Mouse (Mus musculus) cerebellum, adult 9-10 months (tissue): ENCODE results near the gene Trim75.
"Not testable (repeated sequence)": the region's sequence is repeated elsewhere in the genome, so short reads cannot be mapped to it uniquely, and the experiment has no call there.

ENCODE experiments used
- DNase-seq: peaks from one replicate; pipeline ENCODE4 v3.0.0; 2022

Trim75 gene

DNA sequence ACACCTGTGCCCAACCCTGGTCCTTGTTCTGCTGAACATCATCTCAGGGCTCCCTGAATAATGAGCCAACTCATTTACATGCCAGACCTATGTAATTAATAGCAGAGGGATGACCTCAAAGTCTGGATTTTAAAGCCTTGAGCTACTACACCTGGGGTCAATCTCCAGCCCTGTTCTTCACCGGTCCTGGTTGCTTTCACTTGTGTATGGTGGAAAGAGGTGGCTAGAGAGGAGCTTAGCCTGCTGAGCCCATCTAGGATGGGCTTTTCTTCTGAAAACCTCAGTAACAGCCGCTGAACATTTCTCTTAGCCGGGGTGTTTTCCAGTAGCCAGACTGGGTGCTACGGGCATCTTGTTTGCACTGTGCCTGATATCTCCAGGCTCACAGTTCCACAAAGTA, at the start of gene Trim75:
Gene Trim75, minus strand, starts transcription at position 101 of the 400 bp plus-strand sequence.
- DNase-seq: no peak

DNA sequence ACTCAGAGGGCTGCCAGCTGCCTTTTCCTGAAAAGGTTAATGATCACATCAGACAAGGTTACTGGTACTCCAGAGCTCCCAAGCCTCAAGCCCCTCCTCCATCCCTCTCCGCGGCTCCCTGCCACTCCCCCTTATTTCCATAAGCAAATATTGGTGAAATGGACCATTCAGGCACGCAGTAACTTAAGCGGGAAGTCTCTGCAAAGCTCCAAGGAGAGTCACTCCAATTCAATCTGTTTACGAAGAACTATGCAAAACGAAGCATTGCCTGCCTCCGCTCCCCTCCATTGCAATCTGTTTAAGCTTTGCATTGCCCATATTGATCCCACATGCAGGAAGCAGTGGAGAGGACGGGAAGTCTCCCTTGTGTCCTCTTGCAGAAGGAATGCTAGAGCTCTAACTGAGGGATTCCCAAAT, 49.5 kb upstream of the Trim75 start, which contains the start of gene Apela:
Gene Apela, minus strand, starts transcription at position 220 of the 417 bp plus-strand sequence.
- no peak for DNase-seq

DNA sequence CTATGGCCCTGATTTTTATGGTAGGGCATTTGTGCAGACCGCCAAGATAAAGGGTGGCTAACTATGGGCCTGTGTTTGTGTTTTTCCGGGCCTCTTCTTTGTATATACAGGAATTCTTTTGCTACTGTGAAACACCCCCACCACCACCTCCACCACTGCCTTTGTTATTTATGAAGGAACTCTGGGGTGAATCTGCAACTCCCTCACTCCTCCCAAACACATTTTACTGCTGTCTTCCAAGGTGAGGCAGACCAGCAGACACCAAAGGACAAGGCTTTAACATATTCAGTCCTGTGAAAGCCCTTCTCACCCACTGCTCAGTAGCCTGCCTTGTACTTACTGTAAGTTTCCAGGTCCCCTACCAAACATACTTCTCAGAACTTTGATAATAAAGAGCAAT, 46.5 kb upstream of the Trim75 start:
- no peak for DNase-seq

DNA sequence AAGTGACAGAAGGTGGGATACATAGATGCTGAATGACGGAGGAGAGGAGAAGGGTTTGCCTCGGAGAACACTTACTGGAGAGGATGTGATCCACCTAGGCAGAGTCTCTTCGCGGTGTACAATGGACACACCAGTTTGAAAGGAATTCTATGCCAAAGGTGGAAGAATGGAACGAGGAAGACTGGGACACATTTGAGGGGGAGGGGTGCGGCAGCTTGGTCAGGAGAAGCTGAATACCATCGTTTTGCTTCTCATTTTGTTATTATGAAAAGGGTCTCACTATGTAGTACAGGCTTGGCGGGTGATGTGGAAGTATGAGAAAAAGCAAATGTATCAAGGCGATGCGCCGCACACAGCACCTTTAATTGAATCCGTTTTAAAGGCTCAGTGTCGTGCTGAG, 45.4 kb upstream of the Trim75 start:
- no peak for DNase-seq

DNA sequence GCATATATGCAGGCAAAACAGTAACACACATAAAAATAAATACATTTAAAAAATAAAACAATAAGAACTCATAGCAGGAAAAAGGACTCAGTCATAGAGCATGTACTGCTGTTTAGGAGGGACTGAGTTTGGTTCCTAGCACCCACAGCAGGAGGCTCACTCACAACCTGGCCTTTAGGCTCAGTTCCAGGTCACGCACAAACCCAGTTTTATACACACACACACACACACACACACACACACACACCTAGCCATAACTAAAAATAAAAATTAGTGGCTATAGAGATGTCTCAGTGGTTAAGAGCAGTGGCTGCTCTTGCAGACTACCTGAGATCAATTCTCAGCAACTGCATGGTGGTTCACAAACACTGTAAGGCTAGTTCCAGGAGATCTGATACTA, 44.5 kb upstream of the Trim75 start:
- DNase-seq: no peak

DNA sequence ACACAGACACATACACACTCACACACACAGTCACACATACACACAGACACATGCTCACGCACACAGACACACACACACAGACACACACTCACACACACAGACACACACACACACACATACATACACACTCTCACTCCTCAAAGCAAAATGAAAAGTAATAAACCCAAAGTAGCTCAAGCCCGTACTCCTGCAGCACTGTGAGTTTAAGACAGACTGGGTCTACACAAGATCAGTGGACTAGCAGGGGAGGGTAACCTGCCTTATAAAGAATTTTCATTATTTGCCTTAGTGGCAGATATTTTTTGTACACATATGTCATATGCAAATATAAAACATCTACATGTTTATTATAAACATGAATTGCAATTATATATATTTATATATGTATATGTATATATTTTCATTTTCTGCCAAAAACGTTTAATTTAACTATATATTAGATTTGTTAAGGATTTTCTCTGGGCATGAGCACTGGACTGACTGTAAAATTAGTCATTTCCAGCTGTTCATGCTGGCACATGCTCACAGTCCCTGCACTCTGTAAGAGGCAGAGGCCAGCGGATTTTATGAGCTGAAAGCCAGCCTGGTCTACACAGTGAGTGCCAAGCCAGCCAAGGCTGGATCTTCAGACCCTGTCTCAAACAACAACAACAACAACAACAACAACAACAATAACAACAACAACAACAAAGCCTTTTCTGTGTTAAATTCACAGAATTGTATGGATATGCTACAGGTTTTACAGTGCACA, 43.3 kb upstream of the Trim75 start:
- DNase-seq: no peak

DNA sequence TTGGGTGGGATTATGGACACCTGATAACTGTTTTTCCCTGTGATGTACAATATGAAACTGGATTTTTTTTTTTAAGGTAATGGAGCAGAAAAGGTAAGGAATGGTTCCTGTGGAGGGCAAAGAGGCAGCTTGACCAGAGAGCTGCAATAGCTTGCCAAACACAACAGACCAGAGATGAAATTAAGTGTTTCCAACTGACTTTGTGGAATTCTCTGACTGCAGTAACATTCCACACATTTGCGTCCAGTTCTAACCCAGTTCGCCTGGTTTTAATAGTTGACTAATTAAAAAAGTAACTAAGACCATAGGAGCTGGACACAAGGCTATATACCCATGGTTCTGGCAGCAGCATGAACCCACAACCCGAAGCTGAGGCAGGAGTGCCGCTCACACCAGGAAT, 42.1 kb upstream of the Trim75 start:
- DNase-seq: no peak

DNA sequence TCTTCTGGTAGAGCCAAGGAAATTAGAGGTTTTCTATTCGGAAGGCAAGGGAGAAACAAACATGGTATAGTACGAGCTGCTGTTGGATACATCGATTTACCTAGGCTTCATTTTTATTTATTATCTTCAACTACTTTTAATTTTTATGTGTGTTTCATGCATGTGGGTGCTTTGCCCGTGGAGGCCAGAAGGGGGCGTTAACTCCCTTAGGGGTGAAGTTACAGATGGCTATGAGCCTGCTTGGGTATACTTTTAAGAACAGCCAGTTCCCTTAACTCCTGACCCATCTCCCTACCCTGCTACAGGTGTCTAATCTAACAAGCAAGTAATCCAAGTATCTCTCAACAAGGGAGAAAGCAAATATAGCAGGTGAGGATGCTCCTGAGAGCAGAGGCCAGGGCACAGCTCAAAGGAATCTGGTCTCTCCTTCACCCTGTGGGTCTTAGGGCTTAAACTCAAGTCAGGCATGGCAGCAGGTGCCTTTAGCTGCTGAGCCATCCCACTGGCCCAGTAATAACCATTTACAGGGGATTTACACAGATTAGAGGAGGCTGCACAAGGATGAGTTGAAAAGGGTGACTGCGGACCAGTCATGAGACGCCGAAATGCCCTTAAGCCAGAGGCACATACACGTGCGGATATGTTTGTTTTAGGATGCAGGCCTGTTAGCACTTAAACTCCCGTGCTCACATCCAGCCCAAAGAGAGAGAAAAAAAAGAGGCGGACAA, 41.5 kb upstream of the Trim75 start:
- no peak for DNase-seq

DNA sequence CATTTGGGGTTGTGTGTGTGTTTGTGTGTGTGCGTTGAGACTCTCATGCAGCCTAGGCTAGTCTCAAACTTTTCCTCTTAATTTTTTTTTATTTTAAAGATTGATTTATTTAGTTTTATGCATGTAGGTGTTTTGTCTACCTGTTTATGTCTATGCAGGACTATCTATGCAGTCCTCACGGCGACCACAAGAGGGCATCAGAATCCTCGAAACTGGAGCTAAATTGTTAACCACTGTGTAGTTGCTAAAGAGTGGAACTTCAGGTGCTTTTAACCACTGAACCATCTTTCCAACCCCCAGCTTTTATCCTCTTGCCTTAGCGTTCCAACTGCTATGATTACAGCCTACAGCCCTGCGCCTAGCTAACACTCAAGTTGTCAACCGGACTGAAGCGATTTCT, 34.9 kb upstream of the Trim75 start:
- DNase-seq: peak; percentile 29

DNA sequence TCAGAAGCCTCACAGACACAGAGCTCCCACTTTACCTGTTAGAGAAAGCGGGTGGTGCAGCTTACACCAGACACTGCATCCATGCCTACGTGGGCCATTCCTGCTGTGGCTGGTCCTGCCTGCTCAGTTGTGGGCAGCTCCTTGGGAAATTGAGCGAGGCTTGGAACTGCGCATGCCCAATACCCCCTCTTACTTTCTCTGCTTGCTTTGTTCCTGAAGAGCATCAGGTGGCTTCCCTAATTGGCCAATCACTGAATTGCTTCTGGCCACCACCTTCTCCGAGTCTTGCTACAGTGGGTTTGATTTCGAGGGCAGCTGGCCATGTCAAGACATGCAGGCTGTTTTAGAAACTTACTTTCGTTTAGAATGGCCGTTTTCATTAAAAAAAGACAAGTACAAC, 30.8 kb upstream of the Trim75 start, which contains the start of the genes Trim61 and Trim60:
Gene Trim61, minus strand, starts transcription at position 101 of the 400 bp plus-strand sequence.
Gene Trim60, minus strand, starts transcription at position 162 of the 400 bp plus-strand sequence.
- no peak for DNase-seq

DNA sequence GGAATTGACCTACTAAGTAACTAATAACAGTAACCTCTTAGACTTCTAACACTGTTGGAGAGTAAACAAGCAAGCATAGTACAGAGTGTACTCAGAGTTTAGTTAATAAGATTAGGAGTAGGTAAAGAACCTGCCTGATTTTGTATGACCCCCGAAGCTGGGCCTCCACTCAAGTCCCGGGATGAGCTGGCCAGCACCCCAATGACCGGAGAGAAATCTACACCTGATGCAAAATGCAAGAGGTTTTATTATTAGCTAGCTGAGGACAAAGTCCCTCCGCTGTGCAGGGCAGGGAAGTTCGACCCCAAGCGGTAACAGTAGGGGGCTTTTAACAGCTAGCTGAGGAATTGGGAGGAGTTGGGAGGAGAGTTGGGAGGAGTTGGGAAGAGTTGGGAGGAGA, 20.0 kb upstream of the Trim75 start:
- not testable (repeated sequence) for DNase-seq

DNA sequence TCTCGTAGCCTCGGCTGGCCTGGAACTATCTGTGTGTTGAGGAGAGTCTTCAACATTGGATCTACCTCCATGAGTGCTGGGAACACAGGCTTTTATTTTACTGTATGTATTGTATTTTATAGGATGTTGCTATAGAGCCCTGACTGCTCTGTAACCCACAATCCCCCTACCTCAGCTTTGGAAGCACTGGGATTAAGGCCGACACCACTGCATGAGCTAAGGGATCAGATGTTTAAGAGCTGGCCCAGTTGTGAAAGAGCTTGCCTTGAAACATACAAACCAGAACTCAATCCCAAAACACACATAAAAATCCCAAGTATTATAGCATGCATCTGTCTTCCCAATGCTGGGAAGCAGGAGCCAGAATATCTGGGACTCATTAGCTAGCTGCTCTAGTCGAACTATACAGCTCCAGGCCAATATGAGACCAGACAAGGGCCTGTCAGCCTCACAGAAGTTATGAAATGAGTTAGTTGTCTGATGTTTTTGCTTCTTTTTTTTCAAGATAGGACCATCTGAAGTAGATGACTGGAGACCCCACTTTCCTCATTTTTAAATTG, 11.3 kb upstream of the Trim75 start:
- DNase-seq: no peak

DNA sequence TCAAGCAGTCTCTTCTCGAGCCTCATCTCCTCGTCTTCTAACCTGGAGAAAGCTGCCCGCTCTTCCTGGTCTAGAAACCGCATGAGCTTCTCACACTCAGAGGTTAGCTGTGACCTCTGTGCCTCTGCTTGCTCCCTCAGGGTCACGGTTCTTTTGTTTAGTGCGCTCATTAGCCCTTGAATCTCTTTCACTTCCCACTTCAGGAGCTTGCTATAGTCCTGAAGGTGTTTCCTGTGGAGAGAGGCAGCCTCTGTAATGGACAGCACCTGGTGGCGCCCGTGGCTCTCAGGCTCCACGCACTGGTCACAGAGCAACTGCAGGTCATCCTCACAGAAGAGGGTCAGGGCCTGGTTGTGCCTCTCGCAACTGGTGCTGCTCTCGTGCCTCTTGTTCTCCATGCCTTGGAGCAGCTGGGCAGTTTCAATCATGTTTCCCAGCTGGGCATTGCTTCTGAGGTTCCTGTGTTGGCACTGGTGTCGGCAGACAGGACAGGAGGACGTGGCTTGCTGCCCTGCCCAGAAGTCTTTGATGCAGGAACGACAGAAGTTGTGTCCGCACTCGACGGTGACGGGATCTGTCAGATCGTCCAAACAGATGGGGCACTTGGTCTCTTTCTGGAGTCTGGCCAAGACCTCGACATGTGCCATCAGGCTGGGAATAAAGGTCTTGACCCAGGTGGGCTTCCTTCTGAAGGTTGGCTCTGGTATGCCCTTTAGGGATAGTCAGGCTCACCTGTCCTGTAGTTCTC, 4.3 kb downstream of the Trim75 start:
- peak; percentile 5 for DNase-seq

DNA sequence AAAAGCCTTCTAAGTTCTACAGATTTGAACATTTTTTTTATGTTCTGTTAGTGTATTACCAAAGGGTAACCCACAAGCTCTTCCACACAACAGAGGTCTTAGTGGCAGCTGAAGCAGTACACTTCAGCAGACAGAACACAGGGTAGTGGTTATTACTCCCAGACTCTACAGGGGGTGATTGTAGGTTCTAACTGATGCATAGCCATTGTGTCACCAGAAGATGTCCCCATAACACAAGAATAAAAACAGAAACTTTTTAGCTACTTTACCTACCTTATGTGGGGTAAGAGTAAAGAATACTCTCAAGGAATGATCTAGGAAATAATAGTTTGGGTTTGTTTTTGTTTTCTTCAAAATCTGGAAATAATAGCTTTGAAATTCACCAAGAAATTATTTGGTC, 24.8 kb downstream of the Trim75 start:
- DNase-seq: no peak

DNA sequence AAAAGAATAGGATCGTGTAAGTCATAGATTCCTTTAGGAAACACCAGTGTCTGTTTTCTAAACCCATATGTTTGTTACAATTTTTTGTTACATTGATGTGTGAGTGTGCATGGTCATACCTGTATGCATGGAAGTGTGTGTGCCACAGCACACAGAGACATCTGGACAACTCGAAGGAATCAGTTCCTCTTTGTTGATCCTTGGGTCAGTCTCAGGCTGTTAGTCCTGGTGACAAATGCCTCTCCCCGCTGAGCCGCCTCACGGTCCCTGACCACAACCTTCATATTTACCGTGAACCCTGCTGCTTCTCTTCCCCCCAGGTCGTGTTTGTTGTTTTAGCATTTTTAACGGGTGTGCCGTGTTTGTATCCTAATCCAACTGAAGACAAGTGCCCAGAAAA, 28.6 kb downstream of the Trim75 start:
- no peak for DNase-seq

DNA sequence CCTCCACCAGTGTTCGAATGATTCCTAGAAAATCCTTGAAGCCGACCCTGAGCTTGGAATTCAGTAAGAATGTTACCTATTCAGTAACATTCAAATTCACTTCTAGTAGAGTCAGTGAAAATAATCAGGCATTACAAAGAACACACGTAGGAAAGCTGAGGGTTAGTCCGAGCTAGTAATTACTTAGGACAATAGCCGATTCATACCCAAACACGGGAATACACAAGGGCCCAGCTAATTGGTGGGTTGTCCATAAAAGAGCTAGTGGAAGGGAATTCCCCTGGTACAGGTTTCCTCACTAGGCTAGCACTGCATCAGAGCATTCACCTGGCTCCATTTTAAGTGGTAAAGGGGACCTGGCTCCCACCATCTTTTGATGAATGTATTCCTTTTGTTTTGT, 35.5 kb downstream of the Trim75 start:
- no peak for DNase-seq

DNA sequence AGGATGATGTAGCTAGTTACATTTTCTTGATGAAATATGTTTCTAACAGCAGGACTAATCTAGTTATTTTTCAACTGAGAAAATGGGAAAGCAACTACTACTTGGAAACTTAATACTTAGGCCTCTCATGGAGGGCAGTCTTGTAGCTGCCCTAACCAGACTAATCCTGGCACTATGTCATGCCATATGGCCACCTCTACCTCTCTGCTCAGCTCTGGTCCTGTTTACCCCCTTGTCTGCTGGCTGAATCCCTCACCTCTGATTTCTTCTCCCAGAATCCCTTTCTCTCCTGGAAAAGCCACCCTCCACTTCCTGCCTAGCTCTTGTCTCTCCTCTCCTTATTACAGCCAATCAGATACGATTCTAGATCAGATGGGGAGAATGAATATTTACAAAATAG, 39.3 kb downstream of the Trim75 start:
- peak; percentile 71 for DNase-seq

DNA sequence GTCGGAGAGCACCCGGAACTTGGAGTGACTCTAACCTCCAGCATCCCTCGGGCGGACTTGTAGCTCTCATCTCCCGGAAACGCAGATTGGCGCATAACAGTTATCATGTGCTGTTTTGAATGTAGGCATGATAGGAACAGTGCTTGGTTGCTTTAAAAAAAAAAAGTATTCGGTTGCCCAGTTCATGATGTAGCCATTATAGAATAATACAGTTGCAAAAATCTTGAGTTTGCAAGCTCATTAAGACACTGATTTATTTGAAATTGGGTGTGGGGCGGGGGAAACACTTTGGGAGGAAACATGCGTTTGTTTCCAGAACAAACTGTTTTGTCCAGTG, 40.0 kb downstream of the Trim75 start:
- DNase-seq: no peak

DNA sequence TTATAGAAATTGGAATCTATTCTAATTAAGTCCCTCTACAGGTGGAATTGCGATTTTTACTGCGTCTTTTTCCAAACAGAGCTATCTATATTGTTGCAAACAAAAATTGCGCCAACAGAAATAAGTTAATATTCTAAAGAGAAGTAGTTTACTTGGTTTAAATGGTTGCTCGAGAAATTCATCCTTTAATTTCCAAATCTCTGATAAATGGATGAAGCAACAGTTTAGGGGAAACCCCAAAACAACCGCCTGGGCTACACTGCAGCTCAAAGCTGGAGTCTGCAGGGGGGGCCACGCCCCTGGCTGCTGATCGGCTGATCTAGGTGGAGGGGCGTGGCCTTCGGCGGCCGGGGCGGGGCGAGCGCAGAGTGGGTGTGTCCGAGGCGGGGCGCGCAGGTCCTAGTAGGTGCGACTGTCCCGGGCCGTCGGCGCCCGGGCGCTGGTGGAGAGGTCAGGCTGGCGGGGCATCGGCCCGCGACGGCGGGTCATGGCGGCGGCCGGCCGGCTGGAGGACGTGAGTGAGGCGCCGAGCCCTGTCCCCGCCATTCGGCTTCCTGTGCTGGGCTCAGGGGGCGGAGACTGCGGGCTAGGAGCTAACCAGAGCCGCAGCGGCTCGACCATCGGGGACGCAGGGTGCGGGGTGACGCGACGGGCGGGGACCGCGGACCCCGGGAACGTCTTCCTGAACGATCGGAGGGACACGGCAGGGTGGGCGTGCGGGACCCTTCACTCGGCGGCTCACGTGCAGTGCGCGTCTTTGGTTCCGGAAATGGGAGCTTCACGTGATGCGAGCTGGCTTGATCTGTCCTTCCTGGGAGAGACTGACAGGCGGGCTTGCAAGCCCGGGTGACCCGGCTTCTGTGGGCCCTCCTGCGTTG, 40.6 kb downstream of the Trim75 start, which contains the start of gene Tmem192:
Gene Tmem192, plus strand, starts transcription at position 366 of the 878 bp plus-strand sequence.
- DNase-seq: peak; percentile 98

DNA sequence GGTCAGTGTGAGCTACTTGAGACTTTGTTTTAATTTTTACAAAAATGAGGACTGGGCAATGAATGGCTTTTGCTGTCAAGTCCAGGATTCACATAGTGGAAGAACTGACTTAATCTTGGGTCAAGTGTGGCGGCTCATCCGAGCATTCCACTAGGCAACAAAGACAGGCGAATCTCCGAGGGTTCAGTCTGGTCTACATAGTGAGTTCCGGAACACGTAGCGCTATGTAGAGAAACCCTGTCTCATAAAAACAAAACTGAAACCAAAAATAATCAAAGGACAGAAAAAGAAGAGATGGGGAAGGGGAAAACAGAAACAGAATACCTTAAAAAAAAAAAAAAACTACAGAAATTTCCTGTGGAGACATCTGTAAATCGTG, 41.2 kb downstream of the Trim75 start:
- peak; percentile 21 for DNase-seq

DNA sequence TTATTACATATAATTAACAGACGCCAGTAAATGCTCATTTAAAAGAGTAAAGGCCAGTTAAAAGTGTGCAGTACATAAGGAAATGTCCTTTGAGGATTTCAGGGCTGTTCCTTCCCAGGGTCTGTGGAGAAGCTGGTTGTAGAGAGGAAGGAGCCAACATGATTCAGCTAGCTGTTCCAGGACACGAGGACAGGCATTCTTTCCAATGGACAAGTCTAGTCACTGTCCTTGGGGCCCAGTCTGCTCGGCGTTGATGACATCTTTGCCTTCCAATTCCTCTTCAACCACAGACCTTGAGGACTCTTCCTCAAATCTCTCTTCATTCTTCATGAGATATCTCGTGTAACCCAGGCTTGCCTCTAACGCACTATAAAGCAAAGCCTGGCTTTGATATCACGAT, 42.0 kb downstream of the Trim75 start:
- DNase-seq: no peak

DNA sequence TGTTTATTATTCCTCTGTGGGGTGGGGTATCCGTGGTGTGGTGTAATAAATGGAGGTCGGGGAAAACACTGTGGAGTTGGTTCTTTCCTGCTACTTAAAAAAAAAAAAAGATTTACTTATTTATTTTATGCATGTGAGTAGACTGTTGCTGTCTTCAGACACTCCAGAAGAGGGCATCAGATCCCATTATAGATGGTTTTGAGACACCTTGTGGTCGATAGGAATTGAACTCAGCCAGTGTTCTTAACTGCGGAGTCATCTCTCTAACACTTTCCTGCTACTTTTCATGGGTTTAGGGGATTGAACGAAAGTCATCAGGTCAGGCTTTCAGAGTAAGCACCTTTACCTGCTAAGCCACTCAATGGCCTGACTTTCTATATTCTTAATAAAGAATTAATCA, 42.8 kb downstream of the Trim75 start:
- DNase-seq: peak; percentile 35
